Mouse (Mus musculus) kidney, adult 2 months (tissue): ENCODE data around the gene Sfxn4.

Source experiments
- CTCF ChIP-seq: fragments of 200-500 bp; conservative IDR thresholded peaks from 2 replicates; pipeline ENCODE4 v1.5.1; 2011; ENCODE audit warnings: low read depth, mild to moderate bottlenecking, control low read depth, low read length, moderate library complexity, mixed read lengths; ENCODE audit not compliant: insufficient read depth, insufficient read length
- POLR2A ChIP-seq: fragments of 200-500 bp; IDR thresholded peaks from one replicate; pipeline ENCODE4 v1.6.1; 2011; ENCODE audit warnings: low read depth, low read length, control low read depth

- no peak for TF ChIP-seq CTCF
- peak; percentile 64 for TF ChIP-seq POLR2A
Observed at GRCm38 (mm10) chr19:60860868-60861700, at the start of gene Sfxn4.
